Comparison of ENCODE assay signal across 16 mouse cellular contexts in the genomic region with DNA sequence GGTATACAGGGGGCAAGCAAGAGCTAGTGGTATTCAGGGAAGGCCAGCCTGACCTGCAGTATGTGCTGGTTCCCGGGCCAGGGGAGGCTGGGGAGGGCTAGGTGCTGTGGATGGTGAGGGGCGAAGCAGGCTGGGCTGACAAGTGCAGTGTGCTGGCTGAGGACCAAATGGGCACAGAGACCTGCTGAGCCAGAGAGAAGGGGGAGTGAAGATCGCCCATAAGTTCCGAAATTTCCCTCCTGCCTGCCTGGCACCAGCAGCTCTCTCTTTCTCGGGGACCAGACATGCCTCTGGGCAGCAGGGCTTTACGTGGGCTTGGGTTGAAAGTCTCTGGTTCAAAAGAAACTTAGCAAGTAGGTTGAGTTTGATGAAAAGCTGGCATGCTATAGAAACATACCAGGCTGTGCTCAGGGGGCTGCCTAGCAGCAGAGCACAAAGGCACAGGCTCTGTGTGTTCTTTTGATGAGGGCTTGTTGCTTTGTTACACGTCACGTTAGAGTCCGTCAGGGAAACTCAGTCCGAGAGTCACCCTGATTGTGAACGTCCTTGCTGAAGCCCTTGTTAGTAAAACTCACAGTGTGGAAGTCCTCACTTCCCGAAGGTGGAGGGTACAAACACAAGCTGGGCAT. TPM values are rescaled to one million over a fixed set of nuclear protein-coding genes. Genes with fewer than 3 reads are reported as not detected.
DNase-seq lines count a peak whose midpoint lies in the region; ATAC-seq and TF ChIP-seq lines count a peak whose summit lies in the region.
"Had no signal": no experiment of that assay in that cellular context is flagged by ENCODE, and none has a peak within 500 bp of the region (broad histone marks: within the 10 kb centered on the region; RNA-seq: fewer than 3 reads in every experiment).

No protein-coding gene starts in this region.

- H3K36me3 ChIP-seq in midbrain, embryonic 10.5 days: peaks cover 100% of the 10 kb centered on the region
- H3K36me3 ChIP-seq in midbrain, embryonic 11.5 days (ENCODE audit: control insufficient read depth, insufficient read depth, low read length): peaks cover 45% of the 10 kb centered on the region
- peaks cover 98% of the 10 kb centered on the region for H3K36me3 ChIP-seq in forebrain, embryonic 13.5 days (ENCODE audit: poor library complexity, severe bottlenecking)
- peaks cover 97% of the 10 kb centered on the region for H3K36me3 ChIP-seq in hindbrain, embryonic 14.5 days (replicated peaks; ENCODE audit: control insufficient read depth, insufficient read depth)
- H3K36me3 ChIP-seq in midbrain, postnatal 0 days (ENCODE audit: insufficient read depth, low read length): peaks cover 83% of the 10 kb centered on the region
- peaks cover 89% of the 10 kb centered on the region for H3K36me3 ChIP-seq in kidney, embryonic 14.5 days (ENCODE audit: control insufficient read depth, insufficient read depth, low read length)

- H3K4me1 ChIP-seq in midbrain, embryonic 10.5 days: peaks cover 12% of the 10 kb centered on the region; the same call in 1 of the 2 replicates
- no peaks in the 10 kb centered on the region for H3K4me1 ChIP-seq in midbrain, embryonic 11.5 days (ENCODE audit: control insufficient read depth, insufficient read depth, low read length)
- H3K4me1 ChIP-seq in forebrain, embryonic 13.5 days: peaks cover 11% of the 10 kb centered on the region; the same call in 1 of the 2 replicates
- H3K4me1 ChIP-seq in hindbrain, embryonic 14.5 days (replicated peaks; ENCODE audit: control insufficient read depth, insufficient read depth, low read length): no peaks in the 10 kb centered on the region
- no peaks in the 10 kb centered on the region for H3K4me1 ChIP-seq in midbrain, postnatal 0 days (ENCODE audit: insufficient read depth, low read length)
- no peaks in the 10 kb centered on the region for H3K4me1 ChIP-seq in kidney, embryonic 14.5 days (ENCODE audit: control insufficient read depth, insufficient read depth, low read length)
- H3K4me1 ChIP-seq: liver, embryonic 12.5 days had no signal

- no peak for DNase-seq in midbrain, embryonic 10.5 days (ENCODE audit: low spot score)
- DNase-seq in midbrain, embryonic 11.5 days (ENCODE audit: low spot score, missing footprints): no peak
- peak; percentile 55 for DNase-seq in hindbrain, embryonic 14.5 days (ENCODE audit: low spot score)
- peak; percentile 72 for DNase-seq in midbrain, postnatal 0 days (ENCODE audit: low spot score)
- no peak for DNase-seq in thymus, postnatal 4 days
- DNase-seq: gastrocnemius, postnatal 14 days; kidney, adult 18-20 months; kidney, postnatal 36 days; right cerebral cortex, adult 18-20 months had no signal

- ATAC-seq in midbrain, embryonic 11.5 days (ENCODE audit: low FRiP score): no peak
- peak; percentile 79 for ATAC-seq in forebrain, embryonic 13.5 days
- peak; percentile 75; the same call in 1 of the 2 replicates for ATAC-seq in hindbrain, embryonic 14.5 days (ENCODE audit: low FRiP score)
- peak; percentile 72 for ATAC-seq in midbrain, postnatal 0 days (ENCODE audit: low FRiP score)
- no peak for ATAC-seq in kidney, embryonic 14.5 days (ENCODE audit: low FRiP score, low TSS enrichment)
- no peak for ATAC-seq in megakaryocyte-erythroid progenitor cell, adult 5-6 weeks (replicated peaks; ENCODE audit: low FRiP score, low TSS enrichment, poor library complexity, severe bottlenecking)
- ATAC-seq: liver, embryonic 12.5 days had no signal

- no peaks in the 10 kb centered on the region for H3K27me3 ChIP-seq in midbrain, embryonic 10.5 days (ENCODE audit: low read depth, poor library complexity, severe bottlenecking)
- H3K27me3 ChIP-seq in midbrain, embryonic 11.5 days (ENCODE audit: control insufficient read depth, insufficient read depth, low read length): no peaks in the 10 kb centered on the region
- no peaks in the 10 kb centered on the region for H3K27me3 ChIP-seq in forebrain, embryonic 13.5 days
- H3K27me3 ChIP-seq in hindbrain, embryonic 14.5 days (ENCODE audit: control insufficient read depth, insufficient read depth, low read length): no peaks in the 10 kb centered on the region
- H3K27me3 ChIP-seq in midbrain, postnatal 0 days (ENCODE audit: insufficient read depth, low read length): no peaks in the 10 kb centered on the region
- no peaks in the 10 kb centered on the region for H3K27me3 ChIP-seq in kidney, embryonic 14.5 days (ENCODE audit: control insufficient read depth, insufficient read depth, low read length)
- H3K27me3 ChIP-seq: liver, embryonic 12.5 days had no signal

- H3K9ac ChIP-seq in midbrain, embryonic 11.5 days (ENCODE audit: low read length): no peak overlapping the region
- no peak overlapping the region for H3K9ac ChIP-seq in forebrain, embryonic 13.5 days
- no peak overlapping the region for H3K9ac ChIP-seq in hindbrain, embryonic 14.5 days
- H3K9ac ChIP-seq in midbrain, postnatal 0 days (replicated peaks; ENCODE audit: low read length, poor library complexity, severe bottlenecking): no peak overlapping the region
- no peak overlapping the region for H3K9ac ChIP-seq in kidney, embryonic 14.5 days (ENCODE audit: low read depth, low read length)
- H3K9ac ChIP-seq: liver, embryonic 12.5 days had no signal

- TF ChIP-seq CTCF in midbrain, postnatal 0 days (IDR thresholded peaks at IDR 0.05): no peak

- no peak overlapping the region for H3K4me2 ChIP-seq in midbrain, embryonic 11.5 days
- no peak overlapping the region for H3K4me2 ChIP-seq in forebrain, embryonic 13.5 days
- H3K4me2 ChIP-seq in hindbrain, embryonic 14.5 days (replicated peaks): no peak overlapping the region
- H3K4me2 ChIP-seq in midbrain, postnatal 0 days (ENCODE audit: low read depth, low read length, poor library complexity, severe bottlenecking): no peak overlapping the region
- no peak overlapping the region for H3K4me2 ChIP-seq in kidney, embryonic 14.5 days (replicated peaks; ENCODE audit: low read depth, low read length)
- H3K4me2 ChIP-seq: liver, embryonic 12.5 days had no signal

- 66% methylated on average over 12 of the region's 12 CpGs for WGBS in midbrain, embryonic 10.5 days
- 63% methylated on average over 12 of the region's 12 CpGs for WGBS in midbrain, embryonic 11.5 days
- WGBS in forebrain, embryonic 13.5 days: 43% methylated on average over 12 of the region's 12 CpGs
- WGBS in hindbrain, embryonic 14.5 days: 44% methylated on average over 12 of the region's 12 CpGs
- 46% methylated on average over 12 of the region's 12 CpGs for WGBS in midbrain, postnatal 0 days
- WGBS in kidney, embryonic 14.5 days: 93% methylated on average over 12 of the region's 12 CpGs

- H3K4me3 ChIP-seq in midbrain, embryonic 10.5 days: no peak overlapping the region
- H3K4me3 ChIP-seq in midbrain, embryonic 11.5 days (ENCODE audit: low read depth, low read length): no peak overlapping the region
- H3K4me3 ChIP-seq in forebrain, embryonic 13.5 days: no peak overlapping the region
- no peak overlapping the region for H3K4me3 ChIP-seq in hindbrain, embryonic 14.5 days (replicated peaks; ENCODE audit: low read length)
- H3K4me3 ChIP-seq in midbrain, postnatal 0 days (ENCODE audit: low read depth, low read length): no peak overlapping the region
- no peak overlapping the region for H3K4me3 ChIP-seq in kidney, embryonic 14.5 days (ENCODE audit: low read length)
- H3K4me3 ChIP-seq: left cerebral cortex, adult 2 months; liver, embryonic 12.5 days had no signal

- H3K9me3 ChIP-seq in midbrain, embryonic 10.5 days (replicated peaks): no peaks in the 10 kb centered on the region
- no peaks in the 10 kb centered on the region for H3K9me3 ChIP-seq in midbrain, embryonic 11.5 days (ENCODE audit: control insufficient read depth, low read length)
- no peaks in the 10 kb centered on the region for H3K9me3 ChIP-seq in forebrain, embryonic 13.5 days (replicated peaks)
- H3K9me3 ChIP-seq in hindbrain, embryonic 14.5 days (ENCODE audit: control insufficient read depth, low read length): no peaks in the 10 kb centered on the region
- no peaks in the 10 kb centered on the region for H3K9me3 ChIP-seq in midbrain, postnatal 0 days (ENCODE audit: low read length)
- no peaks in the 10 kb centered on the region for H3K9me3 ChIP-seq in kidney, embryonic 14.5 days (ENCODE audit: control insufficient read depth, low read length)
- H3K9me3 ChIP-seq: liver, embryonic 12.5 days had no signal

- 0 out of 2 replicates have a peak overlapping the region, but pooled peaks have one; percentile 1 for H3K27ac ChIP-seq in midbrain, embryonic 10.5 days (replicated peaks)
- no peak overlapping the region for H3K27ac ChIP-seq in midbrain, embryonic 11.5 days (ENCODE audit: low read depth, low read length)
- H3K27ac ChIP-seq in forebrain, embryonic 13.5 days: peak overlapping the region; percentile 65
- 0 out of 2 replicates have a peak overlapping the region, but pooled peaks have one; percentile 40 for H3K27ac ChIP-seq in hindbrain, embryonic 14.5 days
- no peak overlapping the region for H3K27ac ChIP-seq in midbrain, postnatal 0 days (ENCODE audit: low read depth, low read length)
- H3K27ac ChIP-seq in kidney, embryonic 14.5 days (ENCODE audit: low read depth, low read length): no peak overlapping the region
- H3K27ac ChIP-seq: left cerebral cortex, adult 2 months; liver, embryonic 12.5 days; stomach, postnatal 0 days had no signal

RNA-seq across cellular contexts. Expression of gene Mtor, which starts 12.4 kb away (rescaled TPM):
- polyA plus RNA-seq in midbrain, embryonic 10.5 days (2016; fragmentation: Nextera tagmentation; extraction: Ambion mirVana): 20.8 and 25.6 TPM in 2 replicates
- 30.5 and 30.9 TPM in 2 replicates for polyA plus RNA-seq in midbrain, embryonic 11.5 days (2014; fragmentation: Nextera tagmentation; extraction: Ambion mirVana)
- 21.9 and 24.0 TPM in 2 replicates for polyA plus RNA-seq in forebrain, embryonic 13.5 days (2015; fragmentation: Nextera tagmentation; extraction: Ambion mirVana)
- polyA plus RNA-seq in hindbrain, embryonic 14.5 days (2014; fragmentation: Nextera tagmentation; extraction: Ambion mirVana): 30.2 and 36.1 TPM in 2 replicates
- 54.5 and 59.6 TPM in 2 replicates for total RNA-seq in midbrain, postnatal 0 days (2014; rRNA removed)
- 24.3 and 27.8 TPM in 2 replicates for polyA plus RNA-seq in midbrain, postnatal 0 days (2015; fragmentation: Nextera tagmentation; extraction: Ambion mirVana)
- 22.2 and 27.2 TPM in 2 replicates for polyA plus RNA-seq in kidney, embryonic 14.5 days (2014; fragmentation: Nextera tagmentation; extraction: Ambion mirVana)
- 26.5 and 27.9 TPM in 2 replicates for total RNA-seq in megakaryocyte-erythroid progenitor cell, adult 5-6 weeks (2014; fragmentation: Nextera tagmentation)
- 9.1 and 12.2 TPM in 2 replicates for total RNA-seq in megakaryocyte-erythroid progenitor cell, adult 5-6 weeks (2017)

RNA-seq across cellular contexts. Expression of gene Ubiad1, which starts 16.2 kb away (rescaled TPM):
- 26.2 and 28.3 TPM in 2 replicates for polyA plus RNA-seq in midbrain, embryonic 10.5 days (2016; fragmentation: Nextera tagmentation; extraction: Ambion mirVana)
- 15.5 and 15.8 TPM in 2 replicates for polyA plus RNA-seq in midbrain, embryonic 11.5 days (2014; fragmentation: Nextera tagmentation; extraction: Ambion mirVana)
- 17.3 and 18.7 TPM in 2 replicates for polyA plus RNA-seq in forebrain, embryonic 13.5 days (2015; fragmentation: Nextera tagmentation; extraction: Ambion mirVana)
- 12.2 and 13.4 TPM in 2 replicates for polyA plus RNA-seq in hindbrain, embryonic 14.5 days (2014; fragmentation: Nextera tagmentation; extraction: Ambion mirVana)
- 16.0 and 19.8 TPM in 2 replicates for total RNA-seq in midbrain, postnatal 0 days (2014; rRNA removed)
- polyA plus RNA-seq in midbrain, postnatal 0 days (2015; fragmentation: Nextera tagmentation; extraction: Ambion mirVana): 12.7 and 14.6 TPM in 2 replicates
- polyA plus RNA-seq in kidney, embryonic 14.5 days (2014; fragmentation: Nextera tagmentation; extraction: Ambion mirVana): 13.4 and 18.6 TPM in 2 replicates
- total RNA-seq in megakaryocyte-erythroid progenitor cell, adult 5-6 weeks (2014; fragmentation: Nextera tagmentation): 14.9 and 21.7 TPM in 2 replicates
- total RNA-seq in megakaryocyte-erythroid progenitor cell, adult 5-6 weeks (2017): 10.1 and 12.9 TPM in 2 replicates

RNA-seq across cellular contexts. Expression of gene Angptl7, which starts 39.5 kb away (rescaled TPM):
- polyA plus RNA-seq in midbrain, embryonic 10.5 days (2016; fragmentation: Nextera tagmentation; extraction: Ambion mirVana): 0.16 and 0.21 TPM in 2 replicates
- polyA plus RNA-seq in midbrain, embryonic 11.5 days (2014; fragmentation: Nextera tagmentation; extraction: Ambion mirVana): 0.14 and 0.22 TPM in 2 replicates
- 0.37 and 0.41 TPM in 2 replicates for polyA plus RNA-seq in forebrain, embryonic 13.5 days (2015; fragmentation: Nextera tagmentation; extraction: Ambion mirVana)
- 0.31 and 0.50 TPM in 2 replicates for polyA plus RNA-seq in hindbrain, embryonic 14.5 days (2014; fragmentation: Nextera tagmentation; extraction: Ambion mirVana)
- 0.09 and 0.11 TPM in 2 replicates for total RNA-seq in midbrain, postnatal 0 days (2014; rRNA removed)
- polyA plus RNA-seq in midbrain, postnatal 0 days (2015; fragmentation: Nextera tagmentation; extraction: Ambion mirVana): 0.25 and 0.36 TPM in 2 replicates
- polyA plus RNA-seq in kidney, embryonic 14.5 days (2014; fragmentation: Nextera tagmentation; extraction: Ambion mirVana): 0.54 and 1.4 TPM in 2 replicates
- total RNA-seq in megakaryocyte-erythroid progenitor cell, adult 5-6 weeks (2014; fragmentation: Nextera tagmentation): not detected in 2 replicates
- total RNA-seq in megakaryocyte-erythroid progenitor cell, adult 5-6 weeks (2017): not detected in 2 replicates
- total RNA-seq: megakaryocyte progenitor cell, adult 5-6 weeks had no signal

Comparison
In these comparisons a context has a peak if more than half of its experiments do, and no peak if none do; other contexts are left out.
1. DNase-seq: peak in hindbrain, embryonic 14.5 days (single experiment) and midbrain, postnatal 0 days (single experiment); none in midbrain, embryonic 10.5 days (single experiment), midbrain, embryonic 11.5 days (single experiment) and thymus, postnatal 4 days (single experiment).
2. H3K27ac ChIP-seq: peak in midbrain, embryonic 10.5 days (single experiment), forebrain, embryonic 13.5 days (single experiment) and hindbrain, embryonic 14.5 days (single experiment); none in midbrain, embryonic 11.5 days (single experiment), midbrain, postnatal 0 days (single experiment) and kidney, embryonic 14.5 days (single experiment).
3. ATAC-seq: peak in forebrain, embryonic 13.5 days (single experiment), hindbrain, embryonic 14.5 days (single experiment) and midbrain, postnatal 0 days (single experiment); none in midbrain, embryonic 11.5 days (single experiment), kidney, embryonic 14.5 days (single experiment) and megakaryocyte-erythroid progenitor cell, adult 5-6 weeks (single experiment).